Mouse (Mus musculus): Measurements from ENCODE around the gene Ndufa5.

DNA sequence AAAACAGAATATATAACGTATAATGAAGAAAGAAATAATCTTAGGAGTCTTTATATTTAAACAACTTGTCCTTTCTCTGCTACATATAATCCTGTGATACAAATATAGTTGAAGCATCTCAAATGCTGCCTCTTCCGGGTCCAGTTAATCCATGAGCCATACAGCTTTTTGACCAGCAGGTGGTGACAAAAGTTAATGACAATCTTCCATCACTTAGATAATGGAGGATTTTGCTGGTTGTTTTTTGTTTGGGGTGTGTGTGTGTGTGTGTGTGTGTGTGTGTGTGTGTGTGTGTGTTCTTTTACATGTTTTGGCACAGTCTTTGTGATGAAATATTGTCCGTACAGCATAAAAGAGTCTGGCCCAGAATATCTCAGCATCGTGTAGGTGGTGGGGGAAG lies 2.4 kb upstream of the Ndufa5 start:
- TF ChIP-seq POLR2A (IDR thresholded peaks at IDR 0.05; ENCODE audit: borderline replicate concordance, low read depth, low read length): no peak
- no peak for TF ChIP-seq CTCF (IDR thresholded peaks at IDR 0.05; ENCODE audit: low read depth, low read length)
